Mouse (Mus musculus): ENCODE measurements around the gene Serp2.

- no peak for TF ChIP-seq CTCF (IDR thresholded peaks at IDR 0.05; ENCODE audit: borderline replicate concordance, control insufficient read depth, extremely low read depth, insufficient read depth, low read length, poor library complexity)
- TF ChIP-seq POLR2A (IDR thresholded peaks at IDR 0.05; ENCODE audit: control insufficient read depth, extremely low read depth, insufficient read depth, low read length, poor library complexity) = no peak
Observed at GRCm38 (mm10) chr14:76513395-76514049, 43.2 kb downstream of the Serp2 start.

Data from thymus, adult 2 months (tissue).